Mouse (Mus musculus): ENCODE measurements around the gene Pitx3. TPM values are rescaled to one million over a fixed set of nuclear protein-coding genes. Genes with fewer than 3 reads are reported as not detected.
"Not testable (repeated sequence)": the region's sequence is repeated elsewhere in the genome, so short reads cannot be mapped to it uniquely, and the experiment has no call there.

Pitx3 gene
- total RNA-seq, 2 experiments from 2014 or later: 1.1 to 1.3 TPM

GRCm38 (mm10) chr19:46131694-46132525, 16.2 kb downstream of the Pitx3 start, which contains the start of gene Elovl3:
Gene Elovl3 (plus strand): TSS chr19:46131897.
- peak; percentile 40 to 59 for DNase-seq

GRCm38 (mm10) chr19:46131283-46131682, 16.8 kb downstream of the Pitx3 start:
- no peak for DNase-seq

GRCm38 (mm10) chr19:46129737-46130136, 18.4 kb downstream of the Pitx3 start:
- DNase-seq: not testable (repeated sequence)

GRCm38 (mm10) chr19:46126301-46126700, 21.8 kb downstream of the Pitx3 start:
- DNase-seq: no peak

- no peak for DNase-seq
These were observed 23.5 kb downstream of the Pitx3 start for GRCm38 (mm10) chr19:46124651-46125050.

- DNase-seq: no peak
These were observed 24.2 kb downstream of the Pitx3 start for GRCm38 (mm10) chr19:46123876-46124275.

- DNase-seq: no peak
These were observed 27.3 kb downstream of the Pitx3 start for GRCm38 (mm10) chr19:46120872-46121271.

- DNase-seq: no peak
These were observed 28.7 kb downstream of the Pitx3 start for GRCm38 (mm10) chr19:46119458-46119857.

GRCm38 (mm10) chr19:46114617-46115016, 33.5 kb downstream of the Pitx3 start:
- DNase-seq: no peak

- DNase-seq: no peak
These were observed 37.3 kb downstream of the Pitx3 start for GRCm38 (mm10) chr19:46110781-46111180.

GRCm38 (mm10) chr19:46110214-46110613, 37.9 kb downstream of the Pitx3 start:
- no peak for DNase-seq

GRCm38 (mm10) chr19:46104187-46104557, 44.0 kb downstream of the Pitx3 start:
- DNase-seq: no peak

GRCm38 (mm10) chr19:46103437-46104186, 44.5 kb downstream of the Pitx3 start:
- no peak for DNase-seq

- DNase-seq: no peak
These were observed 48.6 kb downstream of the Pitx3 start for GRCm38 (mm10) chr19:46099561-46099960.

GRCm38 (mm10) chr19:46096396-46096795, 51.7 kb downstream of the Pitx3 start:
- DNase-seq: no peak

GRCm38 (mm10) chr19:46095291-46095690, 52.8 kb downstream of the Pitx3 start:
- no peak for DNase-seq

- no peak for DNase-seq
These were observed 54.0 kb downstream of the Pitx3 start for GRCm38 (mm10) chr19:46094144-46094543.

- no peak for DNase-seq
These were observed 56.5 kb downstream of the Pitx3 start for GRCm38 (mm10) chr19:46091641-46092040.

GRCm38 (mm10) chr19:46087871-46088270, 60.3 kb downstream of the Pitx3 start:
- DNase-seq: peak; percentile 78 to 79

- peak in 1 of 2 experiments; percentile 71 for DNase-seq
These were observed 61.8 kb downstream of the Pitx3 start for GRCm38 (mm10) chr19:46086337-46086736.
